Mouse (Mus musculus) heart, postnatal 0 days (tissue): ENCODE data around the gene Boc.

Experiments used
- CTCF ChIP-seq: IDR thresholded peaks from 2 replicates; pipeline ENCODE4 v1.5.1; 2016; ENCODE audit warnings: antibody characterized with exemption, control low read depth, low read depth
- EP300 ChIP-seq: IDR thresholded peaks from 2 replicates; pipeline ENCODE4 v1.6.1; 2016; ENCODE audit warnings: antibody characterized with exemption, low read depth

- TF ChIP-seq CTCF = no peak
- TF ChIP-seq EP300 = no peak
Observed at GRCm38 (mm10) chr16:44562061-44562460, 3.4 kb upstream of the Boc start.
